Mouse (Mus musculus) cerebellum, adult 2 months (tissue): ENCODE results near the gene Pef1.

Experiments
- CTCF ChIP-seq: fragments of 200-500 bp; IDR thresholded peaks from 2 replicates; pipeline ENCODE4 v1.5.1; 2011; ENCODE audit warnings: low read depth, mild to moderate bottlenecking, control low read depth, low read length, moderate library complexity, borderline replicate concordance; ENCODE audit not compliant: insufficient read depth
- POLR2A ChIP-seq: fragments of 200-500 bp; IDR thresholded peaks from 2 replicates; pipeline ENCODE4 v1.6.1; 2011; ENCODE audit warnings: low read length, control low read depth, borderline replicate concordance; ENCODE audit not compliant: insufficient read depth

GRCm38 (mm10) chr4:130081345-130082190 is 20.8 kb upstream of the Pef1 start:
- no peak for TF ChIP-seq CTCF
- no peak for TF ChIP-seq POLR2A
